ENCODE assay signal across 25 mouse cellular contexts in genomic region chr15:103473182-103473581, GRCm38 (mm10). TPM values are rescaled to one million over a fixed set of nuclear protein-coding genes. Genes with fewer than 3 reads are reported as not detected.
DNase-seq lines count a peak whose midpoint lies in the region; ATAC-seq and TF ChIP-seq lines count a peak whose summit lies in the region.
"Had no signal": no experiment of that assay in that cellular context is flagged by ENCODE, and none has a peak within 500 bp of the region (broad histone marks: within the 10 kb centered on the region; RNA-seq: fewer than 3 reads in every experiment).

No protein-coding gene starts in this region.

- H3K4me3 ChIP-seq in left cerebral cortex, adult 2 months: no peak overlapping the region
- H3K4me3 ChIP-seq: forebrain, embryonic 10.5 days; forebrain, embryonic 13.5 days; gastrocnemius, adult 2 months; hindbrain, embryonic 12.5 days; hindbrain, embryonic 15.5 days had no signal

- no peak for DNase-seq in frontal cortex, postnatal 14 days (ENCODE audit: low spot score in 2 of 2)
- no peak for DNase-seq in left cerebral cortex, adult 2 months (ENCODE audit: extremely low spot score in 1 of 2, low spot score in 2 of 2)
- no peak for DNase-seq in left cerebral cortex, adult 8-10 months (ENCODE audit: low spot score in 2 of 2)
- DNase-seq in right cerebral cortex, adult 18-20 months: peak; percentile 43
- DNase-seq in right cerebral cortex, postnatal 4 days: no peak
- DNase-seq in layer of hippocampus, adult 9-11 months: no peak
- DNase-seq: adrenal gland, adult 8-10 months; adrenal gland, postnatal 25 days; cerebellum, adult 18-20 months; cerebellum, adult 9-10 months; cerebellum, postnatal 14 days; gastrocnemius, adult 2 months; gastrocnemius, postnatal 14 days had no signal

- 0 out of 2 replicates have a peak overlapping the region, but pooled peaks have one; percentile 40 for H3K27ac ChIP-seq in left cerebral cortex, adult 2 months
- H3K27ac ChIP-seq: forebrain, embryonic 10.5 days; forebrain, embryonic 13.5 days; gastrocnemius, adult 2 months; hindbrain, embryonic 12.5 days; hindbrain, embryonic 15.5 days had no signal

- peak; percentile 77 for ATAC-seq in frontal cortex, adult (ENCODE audit: low TSS enrichment)
- ATAC-seq: activated CD4-positive, CD25-positive, alpha-beta regulatory T cell, adult 4 months; forebrain, embryonic 13.5 days; forebrain, embryonic 16.5 days had no signal

- intact Hi-C loops in left cerebral cortex, adult 2 months (cut with DNase I): no loop called here

- TF ChIP-seq CTCF in left cerebral cortex, adult 2 months (IDR thresholded peaks at IDR 0.05): no peak

RNA-seq across cellular contexts. Expression of gene Nckap1l, which starts 19.6 kb away (rescaled TPM):
- total RNA-seq in left cerebral cortex, adult 2 months (2021): 1 to 10 TPM; 8.3 to 9.2 TPM
- 10 to 100 TPM in 2 of 4 experiments, 1 to 10 TPM in 2; 8.7 to 19.2 (median 13.3) TPM for total RNA-seq in left cerebral cortex, adult 8-10 months (2022)

RNA-seq across cellular contexts. Expression of gene Gtsf2, which starts 24.9 kb away (rescaled TPM):
- total RNA-seq in left cerebral cortex, adult 2 months (2021): not detected
- total RNA-seq in left cerebral cortex, adult 8-10 months (2022): not detected
- total RNA-seq: adrenal gland, adult 8-10 months; adrenal gland, postnatal 25 days; ES-E14; gastrocnemius, adult 2 months; gastrocnemius, postnatal 14 days; gastrocnemius, postnatal 4 days; heart, adult 8-10 months; heart, postnatal 25 days; hematopoietic stem cell, adult 5-6 weeks had no signal

RNA-seq across cellular contexts. Expression of gene Pde1b, which starts 29.7 kb away (rescaled TPM):
- 100 to 1,000 TPM; 138 to 175 TPM for total RNA-seq in left cerebral cortex, adult 2 months (2021)
- total RNA-seq in left cerebral cortex, adult 8-10 months (2022): 100 to 1,000 TPM; 284 to 347 (median 325) TPM

RNA-seq across cellular contexts. Expression of gene Gtsf1, which starts 42.9 kb away (rescaled TPM):
- total RNA-seq in left cerebral cortex, adult 2 months (2021): not detected
- total RNA-seq in left cerebral cortex, adult 8-10 months (2022): not detected
- total RNA-seq: adrenal gland, adult 8-10 months; adrenal gland, postnatal 25 days; gastrocnemius, adult 2 months; gastrocnemius, postnatal 14 days; gastrocnemius, postnatal 4 days; heart, postnatal 25 days; hematopoietic stem cell, adult 5-6 weeks had no signal
